25 mouse cellular contexts compared by ENCODE assay signal in genomic region chr11:90057070-90057469, GRCm38 (mm10). TPM values are rescaled to one million over a fixed set of nuclear protein-coding genes. Genes with fewer than 3 reads are reported as not detected.
DNase-seq lines count a peak whose midpoint lies in the region; ATAC-seq and TF ChIP-seq lines count a peak whose summit lies in the region.
"Had no signal": no experiment of that assay in that cellular context is flagged by ENCODE, and none has a peak within 500 bp of the region (broad histone marks: within the 10 kb centered on the region; RNA-seq: fewer than 3 reads in every experiment).

No protein-coding gene starts in this region.

- TF ChIP-seq CTCF in kidney, postnatal 0 days (IDR thresholded peaks at IDR 0.05; ENCODE audit: low read depth): no peak
- no peak for TF ChIP-seq CTCF in kidney, adult 2 months (conservative IDR thresholded peaks at IDR 0.05; ENCODE audit: insufficient read depth, insufficient read length, low read depth, low read length)
- no peak for TF ChIP-seq CTCF in lung, postnatal 0 days (IDR thresholded peaks at IDR 0.05)

- no peak overlapping the region for H3K4me3 ChIP-seq in kidney, postnatal 0 days (replicated peaks; ENCODE audit: low read depth, low read length)
- H3K4me3 ChIP-seq in kidney, adult 2 months (ENCODE audit: insufficient read depth, low read depth, low read length): no peak overlapping the region
- H3K4me3 ChIP-seq in lung, postnatal 0 days (ENCODE audit: low read depth, low read length): no peak overlapping the region
- H3K4me3 ChIP-seq: forebrain, embryonic 10.5 days; heart, adult 2 months; hindbrain, embryonic 13.5 days; limb, embryonic 12.5 days; megakaryocyte, embryonic 14.5 days; midbrain, embryonic 15.5 days; neural tube, embryonic 12.5 days had no signal

- no peak for ATAC-seq in kidney, postnatal 0 days (replicated peaks; ENCODE audit: low FRiP score, low read depth)
- no peak for ATAC-seq in lung, postnatal 0 days
- ATAC-seq: CD4-positive, CD25-positive, alpha-beta regulatory T cell, adult 4 months; forebrain, embryonic 16.5 days; inflammation-experienced regulatory T-cells, adult 6 months; liver, postnatal 0 days; midbrain, embryonic 15.5 days had no signal

- no peak overlapping the region for H3K9ac ChIP-seq in kidney, postnatal 0 days (ENCODE audit: low read depth, low read length)
- H3K9ac ChIP-seq in lung, postnatal 0 days (replicated peaks; ENCODE audit: low read depth): no peak overlapping the region
- H3K9ac ChIP-seq: hindbrain, embryonic 13.5 days; limb, embryonic 12.5 days; liver, postnatal 0 days; midbrain, embryonic 15.5 days; neural tube, embryonic 12.5 days had no signal

- no peaks in the 10 kb centered on the region for H3K9me3 ChIP-seq in kidney, postnatal 0 days (replicated peaks; ENCODE audit: low read length)
- no peaks in the 10 kb centered on the region for H3K9me3 ChIP-seq in lung, postnatal 0 days (ENCODE audit: low read length)
- H3K9me3 ChIP-seq: forebrain, embryonic 10.5 days; hindbrain, embryonic 13.5 days; midbrain, embryonic 15.5 days had no signal

- no peak overlapping the region for H3K4me2 ChIP-seq in kidney, postnatal 0 days (ENCODE audit: low read length)
- H3K4me2 ChIP-seq in lung, postnatal 0 days (replicated peaks; ENCODE audit: low read depth, low read length): no peak overlapping the region
- H3K4me2 ChIP-seq: hindbrain, embryonic 13.5 days; limb, embryonic 12.5 days; liver, embryonic 11.5 days; midbrain, embryonic 15.5 days; neural tube, embryonic 12.5 days had no signal

- no peak overlapping the region for H3K27ac ChIP-seq in kidney, postnatal 0 days
- no peak overlapping the region for H3K27ac ChIP-seq in kidney, adult 2 months (ENCODE audit: insufficient read depth, low read depth, low read length)
- H3K27ac ChIP-seq in lung, postnatal 0 days (ENCODE audit: low read length): no peak overlapping the region
- H3K27ac ChIP-seq: forebrain, embryonic 10.5 days; heart, adult 2 months; hindbrain, embryonic 13.5 days; limb, embryonic 12.5 days; midbrain, embryonic 15.5 days; neural tube, embryonic 12.5 days had no signal

- H3K27me3 ChIP-seq in kidney, postnatal 0 days (ENCODE audit: insufficient read depth, low read length): no peaks in the 10 kb centered on the region
- H3K27me3 ChIP-seq in kidney, adult 2 months (replicated peaks; ENCODE audit: control insufficient read depth, insufficient read depth, low read length): no peaks in the 10 kb centered on the region
- H3K27me3 ChIP-seq in lung, postnatal 0 days (replicated peaks; ENCODE audit: insufficient read depth, low read length): no peaks in the 10 kb centered on the region
- H3K27me3 ChIP-seq: hindbrain, embryonic 13.5 days; limb, embryonic 12.5 days; megakaryocyte, embryonic 14.5 days; midbrain, embryonic 15.5 days; neural tube, embryonic 12.5 days had no signal

- peak; percentile 38 for DNase-seq in kidney, postnatal 0 days (ENCODE audit: low spot score)
- no peak for DNase-seq in kidney, adult 2 months
- DNase-seq in layer of hippocampus, adult 9-11 months: peak; percentile 43
- no peak for DNase-seq in layer of hippocampus, adult 11-12 months (ENCODE audit: low spot score)
- peak; percentile 66 for DNase-seq in lung, postnatal 0 days (ENCODE audit: low spot score)
- DNase-seq in lung, postnatal 25 days (ENCODE audit: low spot score): no peak
- DNase-seq in spleen, adult 18-20 months: no peak
- DNase-seq: adrenal gland, postnatal 14 days; cerebellum, adult 11 months; cerebellum, adult 9-11 months; gastrocnemius, postnatal 14 days; heart, adult 2 months; kidney, adult 9 months; liver, postnatal 0 days; right cerebral cortex, postnatal 14 days had no signal

- no peak for TF ChIP-seq POLR2A in kidney, adult 2 months (IDR thresholded peaks at IDR 0.05; ENCODE audit: low read depth, low read length)

- no peaks in the 10 kb centered on the region for H3K4me1 ChIP-seq in kidney, postnatal 0 days (replicated peaks; ENCODE audit: insufficient read depth, low read length)
- no peaks in the 10 kb centered on the region for H3K4me1 ChIP-seq in kidney, adult 2 months (ENCODE audit: control insufficient read depth, insufficient read depth, low read length)
- no peaks in the 10 kb centered on the region for H3K4me1 ChIP-seq in lung, postnatal 0 days (ENCODE audit: insufficient read depth, low read depth, low read length)
- H3K4me1 ChIP-seq: hindbrain, embryonic 13.5 days; megakaryocyte, embryonic 14.5 days; midbrain, embryonic 15.5 days; neural tube, embryonic 12.5 days had no signal

- TF ChIP-seq EP300 in lung, postnatal 0 days (IDR thresholded peaks at IDR 0.05): no peak

- 44% methylated on average over 2 of the region's 2 CpGs for WGBS in kidney, postnatal 0 days
- WGBS in kidney, adult 2 months: 58% methylated on average over 2 of the region's 2 CpGs
- WGBS in lung, postnatal 0 days: 53% methylated on average over 2 of the region's 2 CpGs

- no peaks in the 10 kb centered on the region for H3K36me3 ChIP-seq in kidney, postnatal 0 days (ENCODE audit: insufficient read depth, low read length)
- H3K36me3 ChIP-seq in kidney, adult 2 months (ENCODE audit: control insufficient read depth, insufficient read depth, low read length): no peaks in the 10 kb centered on the region
- no peaks in the 10 kb centered on the region for H3K36me3 ChIP-seq in lung, postnatal 0 days (ENCODE audit: insufficient read depth, low read length)
- H3K36me3 ChIP-seq: forebrain, embryonic 10.5 days; hindbrain, embryonic 13.5 days; limb, embryonic 12.5 days; midbrain, embryonic 15.5 days; neural tube, embryonic 12.5 days had no signal

RNA-seq across cellular contexts. Expression of gene Tmem100, which starts 26.9 kb away (rescaled TPM):
- polyA plus RNA-seq in kidney, postnatal 0 days (2015; fragmentation: Nextera tagmentation; extraction: Ambion mirVana): 37.3 and 37.9 TPM in 2 replicates
- 1.5 and 1.8 TPM in 2 replicates for polyA plus RNA-seq in kidney, adult 2 months (2012; rRNA removed)
- 266 and 283 TPM in 2 replicates for polyA plus RNA-seq in lung, postnatal 0 days (2015; fragmentation: Nextera tagmentation; extraction: Ambion mirVana)
- polyA plus RNA-seq: CD4-positive, CD25-positive, alpha-beta regulatory T cell, adult 4 months; inflammation-experienced regulatory T-cells, adult 6 months had no signal

RNA-seq across cellular contexts. Expression of gene Pctp, which starts 54.4 kb away (rescaled TPM):
- polyA plus RNA-seq in kidney, postnatal 0 days (2015; fragmentation: Nextera tagmentation; extraction: Ambion mirVana): 11.7 and 13.9 TPM in 2 replicates
- polyA plus RNA-seq in kidney, adult 2 months (2012; rRNA removed): 8.7 and 12.3 TPM in 2 replicates
- 11.0 and 11.5 TPM in 2 replicates for polyA plus RNA-seq in lung, postnatal 0 days (2015; fragmentation: Nextera tagmentation; extraction: Ambion mirVana)

Comparison
In these comparisons a context has a peak if more than half of its experiments do, and no peak if none do; other contexts are left out.
1. DNase-seq: peak in kidney, postnatal 0 days (single experiment), layer of hippocampus, adult 9-11 months (single experiment) and lung, postnatal 0 days (single experiment); none in kidney, adult 2 months (single experiment), layer of hippocampus, adult 11-12 months (single experiment), lung, postnatal 25 days (single experiment) and spleen, adult 18-20 months (0 of 2).
2. RNA of gene Tmem100, which starts 26.9 kb away (polyA plus RNA-seq): 266 to 283 TPM in lung, postnatal 0 days and 37.3 to 37.9 TPM in kidney, postnatal 0 days; 1.5 to 1.8 TPM in kidney, adult 2 months; every median in the first group is over 10 times any median in the second.